Mouse (Mus musculus): ENCODE results near the gene Thrb.

Thrb gene

DNA sequence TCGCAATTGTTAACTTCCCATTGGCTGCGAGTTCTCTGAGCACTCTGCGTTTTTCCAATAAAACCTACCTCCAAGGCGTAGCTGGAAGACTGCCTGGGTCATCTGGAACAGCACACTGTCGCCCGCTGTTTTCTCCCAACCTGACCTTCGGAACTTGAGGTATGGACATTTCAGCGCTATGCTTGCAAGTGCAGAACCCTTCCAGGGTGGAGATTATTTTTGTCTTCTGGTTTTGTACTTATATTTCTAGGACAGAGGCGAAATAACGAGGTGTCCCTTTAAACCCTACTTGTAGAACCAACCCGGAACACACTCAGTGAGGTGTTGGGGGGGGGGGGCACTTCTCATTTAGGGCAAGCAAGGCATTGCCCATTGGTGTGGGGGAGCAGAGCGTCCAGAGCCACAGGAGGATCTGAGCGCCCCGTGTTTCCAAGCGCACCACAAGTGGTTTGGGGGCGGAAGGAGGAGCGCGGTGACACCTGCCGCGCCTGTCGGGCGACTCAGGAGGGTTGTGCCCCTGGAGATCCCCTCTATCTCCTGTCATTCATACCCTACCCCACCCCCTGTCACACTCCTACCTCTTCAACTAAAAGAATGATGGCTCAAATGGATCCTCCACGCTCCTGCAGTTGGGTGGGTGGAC lies at the start of gene Thrb:
Thrb (plus strand) TSS at position 576 of the 643 bp plus-strand sequence.
- CTCF ChIA-PET: no interaction called here

DNA sequence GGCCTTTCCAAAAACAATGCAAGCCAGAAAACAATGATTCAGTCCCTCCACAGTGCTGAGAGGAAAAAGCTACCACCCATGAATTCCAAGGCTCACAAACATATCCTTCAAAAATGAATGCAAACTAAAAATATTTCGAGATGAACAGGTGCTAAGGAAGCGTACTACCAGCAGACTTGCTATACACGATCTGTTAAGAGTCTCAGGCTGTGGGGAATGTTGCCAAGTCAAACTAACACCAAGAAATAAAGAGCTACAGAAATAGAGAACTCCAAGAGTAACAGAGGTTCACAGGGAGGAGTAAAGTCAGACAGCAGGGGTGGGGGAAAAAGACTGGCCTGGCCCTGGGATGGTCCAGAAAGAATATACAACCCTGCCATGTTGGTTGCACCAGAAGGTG lies 38.4 kb upstream of the Thrb start:
- CTCF ChIA-PET: no interaction called here

DNA sequence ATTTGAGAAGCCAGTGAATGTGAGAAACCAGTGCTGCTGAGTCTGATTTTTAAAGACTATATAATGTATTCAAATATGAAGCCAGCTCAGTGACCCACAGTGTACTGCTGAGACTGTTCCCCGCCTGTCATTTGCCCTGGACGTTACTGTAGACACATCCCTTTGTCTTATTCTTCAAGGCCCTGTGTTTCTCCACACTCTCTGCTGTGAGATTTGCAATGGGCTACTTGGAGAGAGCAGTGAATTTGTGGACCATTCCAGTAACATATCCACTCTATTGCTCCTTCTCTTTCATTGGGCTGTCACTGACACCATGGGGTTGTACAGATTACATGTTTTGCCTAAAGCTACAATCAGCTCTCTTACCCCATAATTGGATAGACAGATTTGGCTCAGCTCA lies 36.1 kb upstream of the Thrb start:
- CTCF ChIA-PET: interaction anchor here (1.1 kb wide), 1 partner anchor 17 kb away, joined by 3 read pairs; no protein-coding TSS in a partner anchor

DNA sequence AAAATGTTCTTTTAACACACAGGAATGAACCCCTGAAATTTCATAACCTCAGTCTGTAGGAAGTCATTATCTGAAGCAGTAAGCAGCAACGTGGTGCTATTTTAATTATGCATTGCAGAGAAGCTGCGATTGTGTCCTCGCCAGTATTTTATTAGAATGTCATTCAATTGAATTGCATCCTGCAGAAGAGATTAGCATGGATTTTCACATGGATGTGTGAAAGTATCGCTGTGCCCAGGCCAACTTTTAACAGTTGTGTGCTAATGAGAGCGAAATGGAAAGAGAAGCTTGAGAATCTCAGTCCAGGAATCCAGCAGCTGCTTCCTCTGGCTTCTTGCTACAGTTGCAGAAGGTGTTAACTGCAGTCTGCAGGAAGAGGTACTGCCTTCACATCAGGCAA lies 30.8 kb upstream of the Thrb start:
- CTCF ChIA-PET: no interaction called here

GRCm38 (mm10) chr14:17632887-17633522 lies 27.1 kb upstream of the Thrb start:
- CTCF ChIA-PET: no interaction called here

GRCm38 (mm10) chr14:17636971-17637370 lies 23.1 kb upstream of the Thrb start:
- CTCF ChIA-PET: no interaction called here

DNA sequence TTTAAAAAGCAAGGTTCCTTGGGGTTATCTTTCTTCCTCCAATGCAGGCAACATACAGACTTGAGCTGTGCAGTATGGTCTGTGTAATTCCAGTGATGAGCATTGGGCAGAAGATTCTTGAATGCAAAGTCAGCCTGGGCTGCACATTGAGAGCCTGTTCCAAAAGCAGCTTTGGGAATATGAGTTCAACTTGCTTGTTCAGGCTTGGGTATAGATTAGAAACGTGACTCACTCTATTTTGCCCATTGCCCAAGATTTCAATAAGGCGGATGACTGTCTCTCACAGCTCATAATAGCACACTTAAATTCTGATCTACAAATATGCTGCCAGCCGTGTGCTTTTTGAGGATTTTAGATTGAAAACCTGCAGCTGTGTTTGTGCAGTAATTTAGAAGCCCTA lies 18.3 kb upstream of the Thrb start:
- CTCF ChIA-PET: interaction anchor here (0.8 kb wide), 1 partner anchor 17 kb away, joined by 3 read pairs; no protein-coding TSS in a partner anchor

GRCm38 (mm10) chr14:17655084-17655483 lies 5.0 kb upstream of the Thrb start:
- CTCF ChIA-PET: no interaction called here

DNA sequence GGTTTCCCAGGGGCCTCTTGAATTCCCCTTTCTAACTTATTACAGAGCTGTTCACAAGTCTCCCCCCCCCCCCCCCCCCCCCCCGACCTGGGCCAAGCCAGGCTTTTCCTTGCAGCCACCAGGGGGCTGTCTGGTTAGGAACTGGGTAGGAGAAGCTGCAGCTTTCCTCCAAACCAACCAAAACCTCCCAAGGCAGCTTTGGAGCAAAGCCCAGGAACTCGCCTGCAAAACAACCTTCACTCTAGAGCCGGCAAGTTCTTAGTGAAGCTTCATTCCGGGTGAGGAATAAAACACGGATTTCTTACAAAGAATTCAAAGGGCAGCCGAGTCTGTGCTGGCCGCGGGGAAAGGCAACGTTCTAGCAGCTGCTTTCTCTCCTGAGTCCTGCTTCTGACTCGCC lies 1.0 kb upstream of the Thrb start:
- CTCF ChIA-PET: no interaction called here

DNA sequence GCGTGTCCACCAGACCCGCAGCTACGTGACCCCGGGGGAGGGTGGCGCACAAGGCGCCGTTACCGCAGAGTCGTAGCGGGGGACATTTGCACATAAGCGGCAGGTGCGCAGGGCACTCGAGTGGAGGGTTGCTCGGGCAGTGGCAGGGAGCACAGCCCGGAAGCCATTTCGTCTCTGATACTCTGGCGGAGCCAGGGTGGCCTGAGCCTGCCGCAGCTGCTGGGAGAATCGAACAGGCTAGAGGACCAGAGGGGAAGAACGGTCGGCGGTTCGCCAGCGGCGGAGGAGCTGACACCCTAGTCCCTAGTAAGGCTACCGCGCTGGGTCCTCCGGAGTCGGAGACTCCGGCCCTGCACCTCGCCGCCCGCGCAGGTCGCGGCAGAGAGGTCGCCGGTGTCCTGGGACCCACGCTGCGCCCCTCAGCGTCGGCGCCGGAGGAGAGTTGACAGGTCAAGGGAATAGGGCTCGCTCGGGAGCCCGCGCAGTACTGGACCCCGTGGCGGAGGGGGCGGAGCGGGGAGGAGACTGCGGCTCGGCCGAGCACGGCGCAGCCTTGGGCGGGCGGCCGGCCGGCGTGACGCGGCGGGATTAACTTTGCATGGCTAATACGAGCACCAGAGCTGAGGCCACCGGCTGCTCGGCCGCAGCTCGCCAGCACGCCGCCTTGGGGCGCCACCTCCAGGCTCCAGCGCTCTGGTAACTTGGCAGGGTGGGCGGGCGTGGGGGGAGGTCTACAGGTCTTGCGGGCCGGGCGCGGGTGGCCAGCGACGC lies 453 bp downstream of the Thrb start:
- CTCF ChIA-PET: no interaction called here

DNA sequence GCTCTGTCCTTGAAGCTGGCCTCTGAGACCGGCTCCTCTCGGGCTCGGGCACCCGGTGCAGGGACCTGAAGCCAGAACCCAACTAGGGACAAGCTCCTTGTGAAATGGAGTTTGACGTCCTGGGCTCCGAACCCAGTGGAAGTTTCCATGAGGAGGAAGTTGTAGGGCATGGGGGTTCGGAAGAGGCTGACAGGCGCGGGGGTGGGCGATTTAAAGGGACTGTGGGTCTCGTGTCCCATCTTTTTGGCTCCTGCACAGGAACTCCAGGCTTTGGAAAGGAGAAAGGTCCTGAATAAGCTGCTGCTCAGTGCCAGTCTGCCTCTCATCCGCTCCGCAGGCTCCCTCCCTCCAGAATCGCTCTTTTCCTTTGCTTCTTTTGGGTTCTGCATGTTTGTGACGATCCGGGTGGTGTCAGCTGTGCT lies 1.1 kb downstream of the Thrb start:
- CTCF ChIA-PET: interaction anchor here (0.5 kb wide), 1 partner anchor 702 kb away, joined by 5 read pairs; no protein-coding TSS in a partner anchor

GRCm38 (mm10) chr14:17662087-17662486 lies 2.0 kb downstream of the Thrb start:
- CTCF ChIA-PET: no interaction called here

DNA sequence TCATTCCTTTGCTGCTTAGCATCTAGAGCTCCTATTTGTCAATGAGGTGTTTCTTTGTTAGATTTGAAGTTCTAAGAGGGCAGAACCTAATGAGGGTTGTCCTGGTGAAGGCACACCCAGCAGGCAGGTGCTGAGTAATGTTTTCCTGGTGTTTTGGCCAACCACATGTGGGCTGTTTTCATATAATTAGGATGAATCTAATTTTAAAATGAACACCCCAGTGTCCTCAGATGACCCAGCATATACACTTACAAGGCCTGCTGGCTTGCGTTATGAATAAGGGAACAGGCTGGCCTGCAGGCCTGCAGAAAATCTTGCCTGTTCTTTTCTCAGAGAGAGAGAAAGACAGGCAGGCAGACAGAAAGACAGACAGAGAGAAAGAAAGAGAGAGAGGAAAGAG lies 14.3 kb downstream of the Thrb start:
- CTCF ChIA-PET: no interaction called here

DNA sequence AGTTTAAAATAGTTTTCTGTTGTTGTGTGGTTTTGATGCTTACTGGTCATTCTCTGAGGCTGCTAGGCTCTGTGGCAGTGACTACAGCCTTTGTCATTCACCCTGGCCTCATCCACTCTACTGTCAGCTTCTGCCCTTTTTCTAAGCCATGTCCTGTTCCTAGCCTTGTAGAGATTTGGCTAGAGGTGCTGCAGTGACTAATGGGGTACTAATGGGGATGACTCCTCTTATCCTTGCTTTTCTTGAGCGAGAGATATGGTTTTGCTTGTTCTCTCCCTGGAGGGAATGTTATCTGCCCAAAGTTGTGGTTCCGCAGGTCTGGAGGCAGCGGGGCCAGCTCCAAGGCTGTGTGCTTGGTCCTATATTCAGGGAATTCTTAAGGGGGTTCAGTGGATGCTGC lies 15.2 kb downstream of the Thrb start:
- CTCF ChIA-PET: no interaction called here

GRCm38 (mm10) chr14:17681479-17681878 lies 21.4 kb downstream of the Thrb start:
- CTCF ChIA-PET: no interaction called here

DNA sequence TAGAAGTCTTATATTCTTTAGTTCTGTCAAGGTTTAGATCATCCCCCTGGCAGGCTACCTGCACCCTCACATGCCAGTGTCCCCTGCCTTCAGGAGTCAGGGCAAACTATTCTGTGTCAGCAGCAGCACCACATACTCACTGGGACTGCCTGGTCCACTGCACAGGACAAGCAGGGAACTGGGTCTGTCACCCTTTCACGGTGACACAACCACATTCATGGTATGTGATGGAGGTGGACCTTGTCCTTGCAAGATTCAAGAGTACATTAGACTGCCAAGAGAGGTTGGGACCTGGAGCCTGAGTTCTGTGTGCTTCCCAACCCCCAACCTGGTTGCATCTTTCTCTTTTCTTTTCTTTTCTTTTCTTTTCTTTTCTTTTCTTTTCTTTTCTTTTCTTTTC lies 24.8 kb downstream of the Thrb start:
- CTCF ChIA-PET: no interaction called here

- CTCF ChIA-PET: no interaction called here
Measured at GRCm38 (mm10) chr14:17685491-17685890, 25.4 kb downstream of the Thrb start.

DNA sequence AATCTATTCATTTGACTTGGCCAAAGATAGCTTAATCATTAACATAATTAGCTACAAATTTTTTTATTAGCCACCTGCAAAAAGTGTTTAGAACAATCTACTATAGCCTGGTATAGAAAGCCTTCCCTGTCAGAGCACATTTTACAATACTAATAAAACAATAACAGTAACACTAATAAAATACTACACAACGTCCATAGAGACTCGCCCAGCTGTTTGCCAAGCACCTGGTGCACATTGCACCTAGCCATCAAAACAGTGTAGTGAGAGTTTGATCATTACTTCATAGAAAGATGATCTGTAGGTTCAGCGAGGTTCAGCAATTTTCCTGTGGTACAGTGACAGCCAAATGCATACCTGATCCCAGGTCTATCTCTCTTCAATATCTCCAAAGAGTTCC lies 26.9 kb downstream of the Thrb start:
- CTCF ChIA-PET: no interaction called here

DNA sequence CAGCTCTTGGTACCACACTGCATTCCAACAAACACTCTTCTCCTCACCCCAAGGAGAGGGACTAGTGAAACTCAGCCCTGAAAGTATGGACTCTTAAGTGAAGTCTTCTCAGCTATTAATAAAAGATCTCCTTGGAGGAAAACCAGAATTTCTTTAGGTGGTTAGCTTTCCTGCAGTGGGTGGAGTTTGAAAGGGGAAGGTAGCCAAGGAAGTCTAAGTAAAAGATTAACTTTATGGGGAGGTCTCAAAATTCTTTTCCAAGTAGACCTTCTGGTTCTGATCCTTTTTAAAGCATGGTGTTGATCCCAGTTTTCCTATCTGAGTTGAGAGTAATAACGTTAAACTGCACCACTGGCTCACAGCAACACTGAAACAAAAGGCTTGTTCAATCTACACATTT lies 31.2 kb downstream of the Thrb start:
- CTCF ChIA-PET: no interaction called here

DNA sequence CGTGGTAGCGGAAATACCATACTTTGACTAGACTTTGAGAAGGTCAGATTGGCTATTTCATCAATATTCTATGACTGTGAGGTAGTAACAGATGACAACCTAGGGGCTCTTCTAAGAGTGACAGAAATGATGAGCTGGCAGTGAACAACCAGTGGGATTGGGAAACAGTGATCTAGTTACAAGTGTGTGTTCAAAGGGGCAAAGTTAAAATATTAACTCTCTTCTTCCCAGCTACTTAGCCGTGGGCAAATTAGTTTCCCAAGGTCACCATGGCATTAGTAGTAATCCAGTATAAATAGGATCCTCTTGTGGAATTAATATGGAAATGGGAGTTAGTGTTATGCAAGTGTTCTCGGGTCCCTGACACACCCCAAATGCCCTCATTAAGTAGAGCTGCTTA lies 35.5 kb downstream of the Thrb start:
- CTCF ChIA-PET: no interaction called here

DNA sequence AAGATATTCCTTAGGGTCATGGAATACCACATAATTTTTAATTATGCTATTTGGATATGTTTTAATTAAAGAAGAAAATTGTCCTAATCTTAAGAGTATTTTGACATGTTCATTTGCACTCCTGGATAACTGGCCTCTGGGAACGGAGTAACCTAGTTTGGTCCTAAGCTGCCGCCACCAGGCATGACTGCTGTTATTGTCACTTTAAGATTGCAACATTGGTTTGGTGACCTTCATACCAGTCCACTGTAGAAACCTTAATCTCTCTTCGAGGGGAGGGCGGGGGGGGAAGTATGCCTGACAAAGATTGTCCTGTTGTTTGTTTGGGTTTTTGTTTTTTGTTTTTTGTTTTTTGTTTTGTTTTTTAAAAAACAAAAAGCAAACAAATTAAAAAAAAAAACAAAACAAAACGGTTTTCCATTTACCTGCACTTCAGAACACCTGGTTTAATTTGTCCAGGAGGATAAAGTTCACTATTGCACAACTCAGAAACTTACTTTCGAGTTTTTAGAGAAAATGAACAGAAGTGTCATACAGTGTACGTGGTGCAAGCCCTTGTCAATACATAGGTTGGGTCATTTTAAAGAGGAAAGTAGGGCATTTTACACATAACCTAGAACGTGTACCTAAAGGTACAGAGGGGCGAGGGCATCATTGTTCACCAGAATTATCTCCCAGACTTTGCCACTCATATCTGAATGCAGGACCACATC lies 38.0 kb downstream of the Thrb start:
- CTCF ChIA-PET: interaction anchor here (0.5 kb wide), 1 partner anchor 9 kb away, joined by 4 read pairs; no protein-coding TSS in a partner anchor

DNA sequence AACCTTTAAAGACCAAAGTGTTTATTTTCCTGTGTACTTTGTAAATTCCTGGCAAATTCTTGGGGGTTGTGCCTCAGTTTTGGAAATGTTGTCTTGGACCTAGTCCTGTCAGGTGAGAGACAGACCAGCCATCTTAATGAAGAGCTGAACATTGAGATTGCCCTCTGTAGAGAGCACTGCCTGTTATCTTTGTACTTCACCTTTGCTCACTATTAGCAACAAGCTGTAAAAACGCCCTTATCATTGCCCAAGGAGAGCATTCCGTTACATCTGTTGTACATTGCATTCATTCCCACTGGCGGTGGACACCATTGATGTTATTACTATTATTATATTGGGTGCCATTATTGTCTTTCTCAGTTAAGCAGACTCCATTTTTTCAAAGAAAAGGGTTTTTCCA lies 40.2 kb downstream of the Thrb start:
- CTCF ChIA-PET: no interaction called here
